Mouse (Mus musculus): ENCODE measurements around the gene Ugt1a2. TPM values are rescaled to one million over a fixed set of nuclear protein-coding genes. Genes with fewer than 3 reads are reported as not detected.

Gene Ugt1a2
- polyA plus RNA-seq, 1 experiment from 2014 or later = not detected

- no peaks in the 10 kb centered on the region for H3K4me1 ChIP-seq
- H3K9me3 ChIP-seq = peaks cover 94% of the 10 kb centered on the region
- no peak overlapping the region for H3K4me3 ChIP-seq
- H3K27me3 ChIP-seq (replicated peaks) = no peaks in the 10 kb centered on the region
- WGBS = 52% methylated on average over 11 of the region's 11 CpGs
- no peak overlapping the region for H3K9ac ChIP-seq
- no peak overlapping the region for H3K4me2 ChIP-seq
- H3K27ac ChIP-seq (replicated peaks) = no peak overlapping the region
- no peaks in the 10 kb centered on the region for H3K36me3 ChIP-seq
- no peak for ATAC-seq (ENCODE audit: extremely low read depth, insufficient number of reproducible peaks, low FRiP score, low TSS enrichment)
Observed at GRCm38 (mm10) chr1:88235046-88235893, 34.9 kb downstream of the Ugt1a2 start.

GRCm38 (mm10) chr1:88235894-88236415, 35.6 kb downstream of the Ugt1a2 start:
- ATAC-seq (ENCODE audit: extremely low read depth, insufficient number of reproducible peaks, low FRiP score, low TSS enrichment) = no peak
- WGBS = 50% methylated on average over 4 of the region's 4 CpGs
- H3K36me3 ChIP-seq = no peaks in the 10 kb centered on the region
- no peak overlapping the region for H3K4me3 ChIP-seq
- no peak overlapping the region for H3K9ac ChIP-seq
- H3K27ac ChIP-seq (replicated peaks) = no peak overlapping the region
- no peaks in the 10 kb centered on the region for H3K27me3 ChIP-seq (replicated peaks)
- no peak overlapping the region for H3K4me2 ChIP-seq
- H3K9me3 ChIP-seq = peaks cover 94% of the 10 kb centered on the region
- H3K4me1 ChIP-seq = no peaks in the 10 kb centered on the region

GRCm38 (mm10) chr1:88237311-88237710, 36.9 kb downstream of the Ugt1a2 start:
- 62% methylated on average over 5 of the region's 5 CpGs for WGBS
- peaks cover 94% of the 10 kb centered on the region for H3K9me3 ChIP-seq
- ATAC-seq (ENCODE audit: extremely low read depth, insufficient number of reproducible peaks, low FRiP score, low TSS enrichment) = no peak

GRCm38 (mm10) chr1:88238771-88239170, 38.4 kb downstream of the Ugt1a2 start:
- Histone ChIP-seq H3K27ac (replicated peaks) (no peak overlapping the region), H3K9me3 (peaks cover 94% of the 10 kb centered on the region), H3K4me1 (no peaks in the 10 kb centered on the region), H3K4me3 (no peak overlapping the region), H3K27me3 (replicated peaks) (no peaks in the 10 kb centered on the region), H3K36me3 (no peaks in the 10 kb centered on the region), H3K9ac (no peak overlapping the region), H3K4me2 (no peak overlapping the region)
- 68% methylated on average over 6 of the region's 6 CpGs for WGBS
- ATAC-seq (ENCODE audit: extremely low read depth, insufficient number of reproducible peaks, low FRiP score, low TSS enrichment) = 0 out of 2 replicates have a peak, but pooled peaks have one; percentile 1

More at GRCm38 (mm10) chr1:88237311-88237710, 36.9 kb downstream of the Ugt1a2 start:
- Histone ChIP-seq H3K36me3 (no peaks in the 10 kb centered on the region), H3K4me3 (no peak overlapping the region), H3K27me3 (replicated peaks) (no peaks in the 10 kb centered on the region), H3K9ac (no peak overlapping the region), H3K27ac (replicated peaks) (no peak overlapping the region), H3K4me2 (no peak overlapping the region), H3K4me1 (no peaks in the 10 kb centered on the region)

- H3K9ac ChIP-seq = no peak overlapping the region
- no peaks in the 10 kb centered on the region for H3K36me3 ChIP-seq
- H3K4me2 ChIP-seq = no peak overlapping the region
- H3K27ac ChIP-seq (replicated peaks) = no peak overlapping the region
- no peak for ATAC-seq (ENCODE audit: extremely low read depth, insufficient number of reproducible peaks, low FRiP score, low TSS enrichment)
- no peaks in the 10 kb centered on the region for H3K27me3 ChIP-seq (replicated peaks)
- no peaks in the 10 kb centered on the region for H3K4me1 ChIP-seq
- 63% methylated on average over 5 of the region's 5 CpGs for WGBS
- H3K9me3 ChIP-seq = peaks cover 95% of the 10 kb centered on the region
- H3K4me3 ChIP-seq = no peak overlapping the region
Observed at GRCm38 (mm10) chr1:88240072-88240471, 39.7 kb downstream of the Ugt1a2 start.

- no peaks in the 10 kb centered on the region for H3K4me1 ChIP-seq
- WGBS = 53% methylated on average over 4 of the region's 4 CpGs
- no peak for ATAC-seq (ENCODE audit: extremely low read depth, insufficient number of reproducible peaks, low FRiP score, low TSS enrichment)
- no peaks in the 10 kb centered on the region for H3K27me3 ChIP-seq (replicated peaks)
- peaks cover 95% of the 10 kb centered on the region for H3K9me3 ChIP-seq
- no peak overlapping the region for H3K9ac ChIP-seq
- H3K36me3 ChIP-seq = no peaks in the 10 kb centered on the region
- no peak overlapping the region for H3K27ac ChIP-seq (replicated peaks)
- H3K4me3 ChIP-seq = no peak overlapping the region
- no peak overlapping the region for H3K4me2 ChIP-seq
Observed at GRCm38 (mm10) chr1:88240579-88240978, 40.2 kb downstream of the Ugt1a2 start.

- Histone ChIP-seq H3K27ac (replicated peaks) (no peak overlapping the region), H3K9ac (no peak overlapping the region), H3K4me3 (no peak overlapping the region), H3K36me3 (no peaks in the 10 kb centered on the region), H3K4me1 (no peaks in the 10 kb centered on the region), H3K9me3 (peaks cover 97% of the 10 kb centered on the region), H3K27me3 (replicated peaks) (no peaks in the 10 kb centered on the region), H3K4me2 (no peak overlapping the region)
- WGBS = 58% methylated on average over 5 of the region's 5 CpGs
- no peak for ATAC-seq (ENCODE audit: extremely low read depth, insufficient number of reproducible peaks, low FRiP score, low TSS enrichment)
Observed at GRCm38 (mm10) chr1:88243861-88244260, 43.5 kb downstream of the Ugt1a2 start.

- Histone ChIP-seq H3K4me1 (no peaks in the 10 kb centered on the region), H3K4me3 (no peak overlapping the region), H3K36me3 (no peaks in the 10 kb centered on the region), H3K9ac (no peak overlapping the region), H3K27me3 (replicated peaks) (no peaks in the 10 kb centered on the region), H3K4me2 (no peak overlapping the region), H3K9me3 (peaks cover 97% of the 10 kb centered on the region), H3K27ac (replicated peaks) (no peak overlapping the region)
- ATAC-seq (ENCODE audit: extremely low read depth, insufficient number of reproducible peaks, low FRiP score, low TSS enrichment) = no peak
- 69% methylated on average over 6 of the region's 6 CpGs for WGBS
Observed at GRCm38 (mm10) chr1:88245881-88246280, 45.5 kb downstream of the Ugt1a2 start.

- WGBS = 41% methylated on average over 6 of the region's 6 CpGs
- H3K9ac ChIP-seq = no peak overlapping the region
- no peak overlapping the region for H3K4me3 ChIP-seq
- no peaks in the 10 kb centered on the region for H3K27me3 ChIP-seq (replicated peaks)
- H3K36me3 ChIP-seq = no peaks in the 10 kb centered on the region
- ATAC-seq (ENCODE audit: extremely low read depth, insufficient number of reproducible peaks, low FRiP score, low TSS enrichment) = no peak
- H3K4me2 ChIP-seq = no peak overlapping the region
- H3K27ac ChIP-seq (replicated peaks) = no peak overlapping the region
- H3K4me1 ChIP-seq = no peaks in the 10 kb centered on the region
- H3K9me3 ChIP-seq = peaks cover 97% of the 10 kb centered on the region
Observed at GRCm38 (mm10) chr1:88246386-88246785, 46.0 kb downstream of the Ugt1a2 start.

GRCm38 (mm10) chr1:88247660-88248059, 47.3 kb downstream of the Ugt1a2 start:
- 45% methylated on average over 2 of the region's 2 CpGs for WGBS
- no peak overlapping the region for H3K27ac ChIP-seq (replicated peaks)
- H3K9me3 ChIP-seq = peaks cover 94% of the 10 kb centered on the region
- H3K36me3 ChIP-seq = no peaks in the 10 kb centered on the region
- ATAC-seq (ENCODE audit: extremely low read depth, insufficient number of reproducible peaks, low FRiP score, low TSS enrichment) = no peak
- no peak overlapping the region for H3K4me3 ChIP-seq
- H3K4me2 ChIP-seq = no peak overlapping the region
- H3K9ac ChIP-seq = no peak overlapping the region
- no peaks in the 10 kb centered on the region for H3K27me3 ChIP-seq (replicated peaks)
- no peaks in the 10 kb centered on the region for H3K4me1 ChIP-seq

- Histone ChIP-seq H3K4me1 (no peaks in the 10 kb centered on the region), H3K36me3 (no peaks in the 10 kb centered on the region), H3K9ac (no peak overlapping the region), H3K4me2 (no peak overlapping the region), H3K27me3 (replicated peaks) (no peaks in the 10 kb centered on the region), H3K4me3 (no peak overlapping the region), H3K9me3 (peaks cover 95% of the 10 kb centered on the region), H3K27ac (replicated peaks) (no peak overlapping the region)
- 56% methylated on average over 4 of the region's 4 CpGs for WGBS
- ATAC-seq (ENCODE audit: extremely low read depth, insufficient number of reproducible peaks, low FRiP score, low TSS enrichment) = no peak
Observed at GRCm38 (mm10) chr1:88248658-88249057, 48.3 kb downstream of the Ugt1a2 start.

- H3K4me2 ChIP-seq = no peak overlapping the region
- H3K27ac ChIP-seq (replicated peaks) = no peak overlapping the region
- no peak for ATAC-seq (ENCODE audit: extremely low read depth, insufficient number of reproducible peaks, low FRiP score, low TSS enrichment)
- H3K27me3 ChIP-seq (replicated peaks) = no peaks in the 10 kb centered on the region
- H3K36me3 ChIP-seq = no peaks in the 10 kb centered on the region
- peaks cover 95% of the 10 kb centered on the region for H3K9me3 ChIP-seq
- H3K4me3 ChIP-seq = no peak overlapping the region
- 72% methylated on average over 7 of the region's 7 CpGs for WGBS
- no peak overlapping the region for H3K9ac ChIP-seq
- H3K4me1 ChIP-seq = no peaks in the 10 kb centered on the region
Observed at GRCm38 (mm10) chr1:88249596-88249995, 49.2 kb downstream of the Ugt1a2 start.
